Mouse (Mus musculus): ENCODE measurements at regions not wholly inside any gene's neighbourhood (a gene's known extent, or its start where the extent isn't known, plus 50 kb on each side); places are given as distances from the start of the nearest gene placed in this dataset.
A peak's percentile ranks its signal among the peaks of the same experiment; 100 is the strongest.

- DNase-seq: peak; percentile 42 to 63
These were observed 163.5 kb downstream of the Emp1 start for GRCm38 (mm10) chr6:135525841-135526327.

DNA sequence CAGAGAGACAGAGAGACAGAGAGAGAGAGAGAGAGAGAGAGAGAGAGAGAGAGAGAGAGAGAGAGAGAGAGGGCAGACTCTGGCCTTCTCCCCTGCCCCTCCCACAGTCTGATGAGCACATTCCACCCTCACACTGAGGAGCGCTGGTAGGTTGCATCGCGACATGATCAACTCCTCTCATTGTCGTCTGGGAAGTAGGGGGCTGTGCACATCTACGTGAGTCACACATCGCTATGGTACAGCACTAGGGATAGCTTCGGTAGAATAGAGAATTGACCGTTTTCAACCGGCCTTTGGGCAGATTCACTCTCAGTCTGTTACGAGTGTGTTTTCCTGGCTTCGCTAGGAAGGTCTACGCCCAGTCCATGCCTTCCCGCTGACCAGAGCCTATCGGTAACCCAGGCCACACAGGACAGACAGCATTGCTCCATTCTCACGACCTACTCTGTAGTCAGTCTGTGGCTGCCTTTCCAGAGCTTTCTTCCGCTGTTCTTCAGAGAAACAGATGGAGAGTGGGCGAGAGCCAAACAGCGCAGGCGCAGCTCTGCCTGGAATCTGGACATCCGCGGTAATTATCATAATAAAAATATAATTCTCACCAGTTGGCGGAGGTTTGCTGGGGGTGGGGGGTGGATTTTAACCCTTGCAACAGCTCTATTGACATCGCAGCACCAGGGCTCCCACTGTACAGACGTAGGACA lies 164.3 kb downstream of the Emp1 start:
- DNase-seq: peak; percentile 63 to 64

DNA sequence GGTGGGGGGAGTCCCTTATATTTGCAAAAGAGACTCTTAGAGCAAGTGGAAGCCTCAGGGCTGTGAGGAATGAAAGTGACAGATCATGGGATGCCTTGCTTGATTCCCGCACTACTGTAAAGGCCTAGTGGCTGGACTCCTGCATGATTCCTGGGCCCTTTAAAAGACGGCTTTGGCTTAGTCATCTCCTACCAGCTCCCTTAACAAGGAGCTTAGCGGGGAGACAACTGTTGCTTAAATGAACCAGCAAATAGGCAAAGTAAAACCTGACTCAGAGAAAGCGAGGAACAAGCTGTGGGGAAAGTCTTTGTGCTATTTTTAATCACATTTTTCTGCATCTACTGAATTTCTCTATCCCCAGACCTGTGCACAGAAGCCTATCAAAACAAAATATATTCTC lies 165.5 kb downstream of the Emp1 start:
- DNase-seq: no peak

DNA sequence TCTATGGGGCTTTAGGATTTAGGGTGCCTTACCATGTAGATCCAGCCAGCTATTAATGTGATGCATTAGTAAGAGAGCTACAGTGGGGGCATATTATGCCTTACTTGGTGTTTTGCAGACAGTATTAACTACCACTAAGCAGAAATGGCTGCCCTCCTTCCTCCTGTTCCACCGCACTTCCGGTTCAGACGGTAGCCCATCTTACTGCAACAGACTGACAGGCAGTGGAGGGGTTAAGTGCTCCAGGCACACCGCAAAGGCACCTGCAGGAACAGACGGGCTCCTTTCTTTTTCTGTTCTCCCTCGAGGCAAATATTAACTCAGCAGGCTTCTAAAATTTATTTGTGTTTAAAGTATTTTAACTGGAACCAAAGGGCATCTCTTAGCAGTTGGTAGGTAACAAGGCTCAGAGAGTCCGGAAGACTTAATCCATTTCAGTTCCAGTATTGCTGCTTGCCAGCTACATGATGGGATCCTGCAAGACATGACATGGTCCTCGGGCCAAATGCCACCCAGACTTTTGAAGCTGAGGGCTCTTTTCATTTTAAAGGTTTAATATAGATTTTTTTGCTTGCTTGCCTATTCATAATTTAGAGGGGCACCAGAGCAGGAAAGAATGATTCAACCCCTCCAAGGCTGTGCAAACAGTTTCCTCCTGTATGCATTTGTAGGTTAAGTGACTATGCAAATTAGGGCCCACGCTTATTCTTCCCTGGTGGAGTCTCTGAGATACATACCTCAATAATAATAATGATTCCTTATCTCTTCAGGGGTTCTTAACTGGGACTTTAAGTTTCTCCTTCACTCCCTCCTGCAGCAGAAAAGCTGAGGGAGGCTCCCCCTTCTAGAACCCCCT lies 177.7 kb downstream of the Emp1 start:
- DNase-seq: no peak

GRCm38 (mm10) chr6:135541566-135541965 lies 179.2 kb downstream of the Emp1 start:
- no peak for DNase-seq

- no peak for DNase-seq
These were observed 180.0 kb downstream of the Emp1 start for GRCm38 (mm10) chr6:135542356-135542755.

GRCm38 (mm10) chr6:135543390-135543789 lies 181.0 kb downstream of the Emp1 start:
- no peak for DNase-seq

DNA sequence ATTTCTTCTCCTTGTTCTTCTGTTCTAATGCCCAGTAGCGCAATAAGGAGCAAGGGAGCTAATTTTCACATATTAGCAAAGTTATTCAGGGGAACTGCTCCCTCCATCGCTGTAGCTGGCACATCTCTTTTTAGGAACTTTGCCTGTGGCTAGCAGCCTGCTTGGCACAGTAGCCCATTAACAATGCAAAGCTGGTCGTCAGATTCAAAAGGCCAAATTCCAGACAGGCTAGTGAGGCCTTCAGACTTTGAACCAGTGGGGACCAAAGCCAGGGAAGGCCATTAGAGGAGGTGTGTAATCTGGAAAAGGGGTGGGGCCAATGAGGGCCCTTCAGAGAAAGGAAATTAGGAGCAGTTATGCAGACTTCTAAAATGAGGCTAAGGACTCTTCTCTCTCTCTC lies 181.5 kb downstream of the Emp1 start:
- no peak for DNase-seq

- no peak for DNase-seq
These were observed 188.1 kb downstream of the Emp1 start for GRCm38 (mm10) chr6:135550368-135550950.

- no peak for DNase-seq
These were observed 190.1 kb downstream of the Emp1 start for GRCm38 (mm10) chr6:135552396-135552795.

GRCm38 (mm10) chr6:135559501-135559907 lies 197.2 kb downstream of the Emp1 start:
- DNase-seq: peak; percentile 98 to 99

GRCm38 (mm10) chr6:135562267-135562666 lies 199.9 kb downstream of the Emp1 start:
- peak; percentile 34 to 48 for DNase-seq

GRCm38 (mm10) chr6:135563766-135564165 lies 201.4 kb downstream of the Emp1 start:
- DNase-seq: no peak

GRCm38 (mm10) chr6:135569086-135569485 lies 206.7 kb downstream of the Emp1 start:
- DNase-seq: no peak

GRCm38 (mm10) chr6:135575294-135575693 lies 212.9 kb downstream of the Emp1 start:
- no peak for DNase-seq

- DNase-seq: no peak
These were observed 216.4 kb downstream of the Emp1 start for GRCm38 (mm10) chr6:135578728-135579127.

GRCm38 (mm10) chr6:135582567-135582966 lies 220.2 kb downstream of the Emp1 start:
- no peak for DNase-seq

DNA sequence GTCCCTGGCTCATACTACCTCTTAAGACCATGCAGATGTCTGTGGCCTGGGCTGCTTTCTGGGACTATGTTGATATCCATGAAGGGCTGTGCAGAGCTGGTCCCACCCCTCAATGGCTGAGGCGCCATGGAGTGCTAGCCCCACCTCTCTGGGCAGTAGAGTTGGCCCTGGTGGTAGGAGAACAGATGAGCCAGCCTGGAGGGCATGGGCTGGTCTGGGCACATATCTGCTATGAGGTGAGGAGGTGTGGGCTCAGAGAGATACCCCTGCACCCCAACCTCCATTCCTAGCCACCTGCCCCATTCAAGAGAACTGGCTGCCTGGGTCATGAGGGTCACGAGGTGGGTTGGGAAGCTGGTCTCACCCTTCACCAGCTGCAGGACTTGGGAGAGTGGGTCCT lies 222.4 kb downstream of the Emp1 start:
- no peak for DNase-seq

DNA sequence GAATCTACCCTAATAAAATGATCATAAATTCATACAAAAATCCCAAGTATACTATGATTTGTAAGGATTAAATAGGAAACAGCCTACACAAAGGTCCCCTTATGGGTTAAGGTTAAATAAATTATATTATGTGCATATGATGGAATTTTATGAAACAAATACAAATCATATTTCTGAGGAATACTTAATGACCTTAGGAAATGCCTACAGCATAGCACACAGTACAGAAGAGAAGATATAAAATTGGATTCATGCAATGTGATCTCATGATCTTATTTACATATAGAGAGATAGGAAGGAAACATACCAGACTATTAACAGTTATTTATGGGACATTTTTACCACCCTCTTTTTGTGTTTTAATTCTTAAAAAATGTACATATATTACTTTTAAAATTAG lies 227.7 kb downstream of the Emp1 start:
- DNase-seq: no peak

GRCm38 (mm10) chr6:135591085-135591484 lies 228.7 kb downstream of the Emp1 start:
- no peak for DNase-seq

- no peak for DNase-seq
These were observed 234.0 kb downstream of the Emp1 start for GRCm38 (mm10) chr6:135596358-135596757.

DNA sequence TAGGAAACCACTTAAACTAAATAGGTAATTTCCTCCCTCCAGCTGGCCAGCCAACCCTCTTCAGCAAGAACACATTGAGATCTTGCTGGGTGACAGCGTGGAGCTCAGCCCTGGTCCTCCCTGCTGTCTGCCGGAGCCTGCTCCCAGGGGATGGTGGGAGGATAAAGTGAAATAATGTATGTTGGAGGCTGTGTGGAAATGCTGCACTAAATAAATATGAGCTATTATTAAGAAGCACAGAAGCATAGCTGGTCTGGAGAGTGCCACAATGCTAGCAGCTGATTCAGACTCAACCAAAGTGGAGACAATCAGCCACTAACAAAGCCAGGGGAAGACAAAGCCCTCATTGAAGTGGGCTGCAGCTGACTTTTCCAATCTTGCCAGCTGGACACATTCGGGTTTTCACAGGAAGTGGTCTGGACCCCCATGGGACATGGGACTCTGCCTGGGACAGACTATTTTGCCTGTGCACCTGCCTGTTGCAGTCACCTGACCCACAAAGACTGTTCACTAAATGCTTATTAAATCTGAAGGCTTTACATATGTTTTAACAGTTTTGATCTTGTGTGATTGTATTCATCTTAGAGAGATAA lies 248.3 kb downstream of the Emp1 start:
- no peak for DNase-seq

GRCm38 (mm10) chr6:135627928-135628327 lies 265.6 kb downstream of the Emp1 start:
- no peak for DNase-seq

All from cerebellum, postnatal 25 days (tissue).